Mouse (Mus musculus) kidney, postnatal 0 days (tissue): ENCODE results near the gene Aes. TPM values are rescaled to one million over a fixed set of nuclear protein-coding genes. Genes with fewer than 3 reads are reported as not detected.

Experiments used
- ATAC-seq: fragments of 200-750 bp; cut with Nextera tagmentation; replicated peaks from 2 replicates; pipeline ENCODE4 v1.8.0; 2017; ENCODE audit warnings: low read depth, moderate number of reproducible peaks, moderate TSS enrichment, moderate library complexity; ENCODE audit not compliant: low FRiP score
- DNase-seq: peaks from one replicate; pipeline ENCODE4 v3.0.0-alpha.2; 2016; ENCODE audit warnings: low spot score
- H3K27ac ChIP-seq: fragments of 300-500 bp; sonication (generic); 2 replicates; pipeline ENCODE4 v1.5.1; 2014; ENCODE audit warnings: mild to moderate bottlenecking
- H3K27me3 ChIP-seq: fragments of 300-500 bp; sonication (generic); 2 replicates; pipeline ENCODE4 v1.6.1; 2014; ENCODE audit warnings: low read length, mixed read lengths; ENCODE audit not compliant: insufficient read depth
- H3K36me3 ChIP-seq: fragments of 300-500 bp; sonication (generic); 2 replicates; pipeline ENCODE4 v1.6.1; 2014; ENCODE audit warnings: low read length, mixed read lengths; ENCODE audit not compliant: insufficient read depth
- H3K4me1 ChIP-seq: fragments of 300-500 bp; sonication (generic); replicated peaks from 2 replicates; pipeline ENCODE4 v1.6.1; 2014; ENCODE audit warnings: antibody characterized with exemption, low read length, mixed read lengths; ENCODE audit not compliant: insufficient read depth
- H3K4me2 ChIP-seq: fragments of 300-500 bp; sonication (generic); 2 replicates; pipeline ENCODE4 v1.6.1; 2014; ENCODE audit warnings: mild to moderate bottlenecking, low read length, moderate library complexity, mixed read lengths
- H3K4me3 ChIP-seq: fragments of 300-500 bp; sonication (generic); replicated peaks from 2 replicates; pipeline ENCODE4 v1.5.1; 2014; ENCODE audit warnings: low read depth, low read length
- H3K9ac ChIP-seq: fragments of 300-500 bp; sonication (generic); 2 replicates; pipeline ENCODE4 v1.6.1; 2014; ENCODE audit warnings: low read depth, low read length
- H3K9me3 ChIP-seq: fragments of 300-500 bp; sonication (generic); replicated peaks from 2 replicates; pipeline ENCODE4 v1.6.1; 2016; ENCODE audit warnings: low read length, inconsistent platforms, mixed read lengths
- CTCF ChIP-seq: IDR thresholded peaks from 2 replicates; pipeline ENCODE4 v1.5.1; 2016; ENCODE audit warnings: antibody characterized with exemption, low read depth, mild to moderate bottlenecking, moderate library complexity
- WGBS: fragments of 180-500 bp; shearing (Covaris S2); extraction: QIAGEN DNeasy Blood & Tissue Kit; methylation state at CpG from one replicate; pipeline ENCODE4 v1.1.7; 2014; 5-methylcytosine and 5-hydroxymethylcytosine counted together
- polyA plus RNA-seq: library from polyadenylated mRNA; unstranded; fragments of >200 nt; fragmentation: Nextera tagmentation; extraction: Ambion mirVana; gene quantifications from 2 replicates; pipeline ENCODE4 v1.2.1, GENCODE M21; 2015

Gene Aes
- polyA plus RNA-seq, 1 experiment from 2014 or later = 582 TPM

- no peak overlapping the region for H3K27ac ChIP-seq
- H3K4me2 ChIP-seq = no peak overlapping the region
- no peak overlapping the region for H3K4me3 ChIP-seq
- TF ChIP-seq CTCF = no peak
- H3K9ac ChIP-seq = no peak overlapping the region
- 68% methylated on average over 3 of the region's 3 CpGs for WGBS
- no peaks in the 10 kb centered on the region for H3K27me3 ChIP-seq
- DNase-seq = no peak
- ATAC-seq = no peak
- H3K36me3 ChIP-seq = no peaks in the 10 kb centered on the region
- no peaks in the 10 kb centered on the region for H3K9me3 ChIP-seq
- no peaks in the 10 kb centered on the region for H3K4me1 ChIP-seq
Observed at GRCm38 (mm10) chr10:81519978-81520365, 39.3 kb upstream of the Aes start.

DNA sequence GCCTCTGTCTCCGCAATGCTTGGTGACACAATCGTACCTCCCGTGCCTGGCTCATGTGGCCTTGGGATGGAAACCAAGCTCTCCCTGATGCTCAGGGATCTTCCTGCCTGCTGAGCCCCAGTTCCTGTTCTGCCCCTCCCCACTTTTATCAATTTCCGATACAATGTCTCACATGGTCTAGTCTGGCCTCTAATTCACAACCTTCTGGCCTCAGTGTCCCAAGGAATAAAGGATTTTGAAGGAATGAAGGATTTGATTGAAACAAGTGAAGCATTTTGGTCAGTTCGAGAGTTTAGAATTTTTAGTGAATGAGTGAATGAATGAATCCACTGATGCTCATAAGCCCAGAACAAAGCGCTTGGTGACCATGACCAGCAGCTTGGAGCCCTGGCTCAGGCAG lies 36.1 kb upstream of the Aes start:
- DNase-seq (no peak), ATAC-seq (no peak)
- H3K27ac ChIP-seq = no peak overlapping the region
- TF ChIP-seq CTCF = no peak
- no peaks in the 10 kb centered on the region for H3K4me1 ChIP-seq
- 77% methylated on average over 6 of the region's 6 CpGs for WGBS
- H3K9ac ChIP-seq = no peak overlapping the region
- no peaks in the 10 kb centered on the region for H3K36me3 ChIP-seq
- no peak overlapping the region for H3K4me2 ChIP-seq
- H3K4me3 ChIP-seq = no peak overlapping the region
- no peaks in the 10 kb centered on the region for H3K27me3 ChIP-seq
- H3K9me3 ChIP-seq = no peaks in the 10 kb centered on the region

- Histone ChIP-seq H3K27ac (no peak overlapping the region), H3K9me3 (no peaks in the 10 kb centered on the region), H3K9ac (no peak overlapping the region), H3K4me2 (no peak overlapping the region), H3K27me3 (no peaks in the 10 kb centered on the region), H3K4me3 (no peak overlapping the region), H3K36me3 (no peaks in the 10 kb centered on the region), H3K4me1 (no peaks in the 10 kb centered on the region)
- ATAC-seq (no peak), DNase-seq (no peak)
- 18% methylated on average over 19 of the region's 19 CpGs for WGBS
- no peak for TF ChIP-seq CTCF
Observed at GRCm38 (mm10) chr10:81523570-81523969, 35.7 kb upstream of the Aes start.

DNA sequence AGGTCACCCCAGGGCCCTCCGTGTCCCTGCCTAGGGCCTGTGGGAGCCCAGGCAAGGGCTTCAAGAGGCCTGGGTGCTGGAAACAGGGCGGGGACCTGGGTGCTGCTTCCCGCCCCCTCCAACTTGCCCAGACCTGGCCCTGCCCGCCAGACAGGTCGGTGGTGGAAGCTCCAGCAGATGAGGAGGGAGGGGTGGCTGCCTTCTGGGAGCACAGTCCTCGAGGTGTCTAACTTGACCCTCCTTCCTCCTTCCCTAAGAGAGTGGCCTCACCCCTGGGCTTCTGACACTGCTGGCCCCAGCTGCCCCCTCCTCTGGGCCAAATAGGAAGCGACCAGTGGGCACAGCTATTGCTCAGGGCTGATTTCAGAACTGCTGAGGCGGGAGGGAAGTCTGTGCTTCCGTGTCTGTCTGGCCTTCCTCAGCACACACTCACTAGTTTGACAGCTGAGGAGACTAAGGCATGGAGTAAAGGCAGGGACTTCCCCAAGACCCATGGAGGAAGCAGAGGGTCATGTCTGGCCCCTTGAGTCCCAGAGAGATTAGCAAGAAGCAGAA lies 35.2 kb upstream of the Aes start, which contains the start of gene Gna15:
Gene Gna15 (minus strand): TSS at position 175 of the 555 bp plus-strand sequence.
- H3K36me3 ChIP-seq = peaks cover 3% of the 10 kb centered on the region; the same call in 1 of the 2 replicates
- H3K4me2 ChIP-seq = no peak within 1 kb of the TSS
- no peak within 1 kb of the TSS for H3K9ac ChIP-seq
- ATAC-seq (no peak), DNase-seq (no peak)
- WGBS = 28% methylated on average over 9 of the region's 9 CpGs
- H3K27me3 ChIP-seq = no peaks in the 10 kb centered on the region
- H3K4me3 ChIP-seq = no peak within 1 kb of the TSS
- no peak within 1 kb of the TSS for H3K27ac ChIP-seq
- TF ChIP-seq CTCF = no peak
- H3K4me1 ChIP-seq = no peaks in the 10 kb centered on the region
- H3K9me3 ChIP-seq = no peaks in the 10 kb centered on the region

DNA sequence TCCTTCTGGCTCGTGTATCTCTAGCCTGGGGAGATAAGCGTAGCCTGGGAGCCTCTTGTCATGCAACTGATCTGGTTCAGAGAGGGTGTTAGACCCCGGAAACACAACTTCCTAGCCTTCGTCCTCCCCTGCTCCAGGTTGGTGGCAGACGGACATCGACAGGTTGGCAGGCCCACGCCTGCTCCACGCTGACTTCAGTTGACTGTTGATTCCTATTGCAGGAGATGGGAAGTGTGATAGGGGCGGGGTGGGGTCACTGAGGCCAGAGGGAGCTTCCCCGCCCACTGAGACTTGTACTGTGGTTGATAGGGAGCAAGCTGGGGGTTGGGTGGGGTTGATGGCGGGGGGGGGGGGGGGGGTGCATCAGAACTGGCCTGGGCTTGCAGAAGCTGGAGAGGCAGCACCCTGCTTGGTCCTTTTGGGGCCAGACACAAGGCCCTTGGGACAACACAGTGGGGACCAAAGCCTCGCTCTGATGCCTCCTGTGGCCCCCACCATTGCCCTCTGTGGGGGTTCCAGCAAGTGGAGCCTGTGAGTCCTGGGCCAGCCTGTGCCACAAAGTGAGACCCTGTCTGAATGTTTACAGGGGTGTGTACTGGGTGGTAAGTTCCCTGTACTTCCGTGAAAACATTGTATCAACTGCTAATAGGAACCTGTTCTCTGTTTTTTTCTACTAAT lies 34.1 kb upstream of the Aes start:
- no peaks in the 10 kb centered on the region for H3K9me3 ChIP-seq
- H3K27me3 ChIP-seq = no peaks in the 10 kb centered on the region
- 55% methylated on average over 12 of the region's 13 CpGs for WGBS
- no peak overlapping the region for H3K4me2 ChIP-seq
- no peak for ATAC-seq
- no peaks in the 10 kb centered on the region for H3K4me1 ChIP-seq
- H3K4me3 ChIP-seq = no peak overlapping the region
- no peak overlapping the region for H3K9ac ChIP-seq
- TF ChIP-seq CTCF = no peak
- H3K36me3 ChIP-seq = peaks cover 12% of the 10 kb centered on the region; the same call in 1 of the 2 replicates
- no peak for DNase-seq
- no peak overlapping the region for H3K27ac ChIP-seq

DNA sequence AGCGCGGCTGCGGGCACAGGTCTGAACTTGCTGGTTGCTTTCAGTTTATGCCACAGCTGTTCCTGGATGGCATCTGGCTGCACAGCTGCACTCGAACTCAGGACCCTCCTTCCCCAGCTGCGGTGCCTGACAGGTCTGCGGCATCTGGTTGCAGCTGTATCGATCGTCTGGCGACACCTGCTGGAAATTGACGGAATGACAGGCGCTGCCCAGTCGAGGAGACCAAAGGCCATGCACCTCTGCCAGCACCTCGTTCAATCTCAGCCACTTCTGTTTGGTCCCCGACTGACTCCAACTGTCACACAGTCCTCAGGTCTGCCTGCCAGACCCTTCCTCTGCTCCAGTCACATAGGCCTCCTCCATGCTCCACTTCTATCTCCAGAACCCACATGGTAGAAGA lies 32.5 kb upstream of the Aes start:
- Histone ChIP-seq H3K27ac (no peak overlapping the region), H3K36me3 (peaks cover 21% of the 10 kb centered on the region; the same call in 1 of the 2 replicates), H3K4me2 (no peak overlapping the region), H3K9me3 (no peaks in the 10 kb centered on the region), H3K27me3 (no peaks in the 10 kb centered on the region), H3K4me1 (no peaks in the 10 kb centered on the region), H3K9ac (no peak overlapping the region), H3K4me3 (no peak overlapping the region)
- DNase-seq (peak; percentile 60), ATAC-seq (no peak; the same call in 1 of the 2 replicates)
- WGBS = 11% methylated on average over 14 of the region's 14 CpGs
- peak; percentile 88 for TF ChIP-seq CTCF
